Mouse (Mus musculus) embryonic fibroblast, embryonic 13.5 days (primary cell): Measurements from ENCODE around the gene Kitl.

Experiments
- CTCF ChIP-seq: IDR thresholded peaks from 2 replicates; pipeline ENCODE4 v1.5.1; 2011; ENCODE audit warnings: mild to moderate bottlenecking, control low read depth, low read length, moderate library complexity, borderline replicate concordance; ENCODE audit not compliant: insufficient read depth
- POLR2A ChIP-seq: IDR thresholded peaks from 2 replicates; pipeline ENCODE4 v1.6.1; 2011; ENCODE audit warnings: low read depth, mild to moderate bottlenecking, control low read depth, low read length, moderate library complexity

DNA sequence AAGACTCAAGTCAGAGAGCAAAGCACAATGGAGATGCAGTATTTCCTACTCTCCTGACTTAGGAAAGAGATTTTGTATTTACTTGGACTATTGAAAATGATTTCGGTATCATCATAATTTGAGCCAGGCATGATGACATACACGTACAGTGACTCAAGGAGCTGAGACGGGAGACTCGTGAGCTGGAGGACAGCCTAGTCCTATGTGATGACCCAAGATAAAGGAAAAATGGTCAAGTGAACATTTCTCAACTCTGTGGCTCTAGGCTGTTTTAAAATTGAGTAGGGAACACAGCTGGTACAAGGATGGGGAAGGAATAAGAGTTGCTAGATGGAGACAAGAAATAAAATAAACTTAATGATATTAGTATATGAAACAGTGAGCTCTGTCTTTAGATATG, 37.0 kb downstream of the Kitl start:
- TF ChIP-seq POLR2A = no peak
- TF ChIP-seq CTCF = no peak
